Mouse (Mus musculus): Measurements from ENCODE around the gene Gm36176. TPM values are rescaled to one million over a fixed set of nuclear protein-coding genes. Genes with fewer than 3 reads are reported as not detected.
"Not testable (repeated sequence)": the region's sequence is repeated elsewhere in the genome, so short reads cannot be mapped to it uniquely, and the experiment has no call there.

Gm36176 gene
- total RNA-seq (2015) (not detected in 2 replicates), total RNA-seq (2017) (not detected in 2 replicates)

GRCm38 (mm10) chr10:77846503-77846902 is at the start of gene Gm36176:
Gene Gm36176, plus strand, starts transcription at chr10:77846803.
- no peak for ATAC-seq (replicated peaks; ENCODE audit: poor library complexity)

DNA sequence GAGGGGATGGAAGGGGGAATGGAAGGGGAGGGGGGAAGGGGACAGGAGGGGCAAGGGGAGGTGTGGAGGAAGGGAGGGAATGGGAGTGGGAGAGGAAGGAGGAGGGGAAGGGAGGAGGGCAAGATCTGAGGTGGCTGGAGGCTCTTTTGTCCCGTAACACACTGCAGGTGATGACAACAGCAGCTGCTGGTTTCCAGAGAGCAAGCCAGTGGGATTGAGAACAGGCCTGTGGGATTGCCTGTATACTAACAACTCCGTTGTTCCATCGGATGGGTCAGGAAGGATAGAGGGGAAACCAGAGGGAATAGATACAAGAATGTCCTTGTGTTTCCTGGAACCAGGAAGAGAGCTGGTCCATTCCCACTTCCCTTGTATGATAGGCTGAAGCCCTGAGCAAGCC is 48.9 kb upstream of the Gm36176 start:
- no peak for ATAC-seq (replicated peaks; ENCODE audit: poor library complexity)

DNA sequence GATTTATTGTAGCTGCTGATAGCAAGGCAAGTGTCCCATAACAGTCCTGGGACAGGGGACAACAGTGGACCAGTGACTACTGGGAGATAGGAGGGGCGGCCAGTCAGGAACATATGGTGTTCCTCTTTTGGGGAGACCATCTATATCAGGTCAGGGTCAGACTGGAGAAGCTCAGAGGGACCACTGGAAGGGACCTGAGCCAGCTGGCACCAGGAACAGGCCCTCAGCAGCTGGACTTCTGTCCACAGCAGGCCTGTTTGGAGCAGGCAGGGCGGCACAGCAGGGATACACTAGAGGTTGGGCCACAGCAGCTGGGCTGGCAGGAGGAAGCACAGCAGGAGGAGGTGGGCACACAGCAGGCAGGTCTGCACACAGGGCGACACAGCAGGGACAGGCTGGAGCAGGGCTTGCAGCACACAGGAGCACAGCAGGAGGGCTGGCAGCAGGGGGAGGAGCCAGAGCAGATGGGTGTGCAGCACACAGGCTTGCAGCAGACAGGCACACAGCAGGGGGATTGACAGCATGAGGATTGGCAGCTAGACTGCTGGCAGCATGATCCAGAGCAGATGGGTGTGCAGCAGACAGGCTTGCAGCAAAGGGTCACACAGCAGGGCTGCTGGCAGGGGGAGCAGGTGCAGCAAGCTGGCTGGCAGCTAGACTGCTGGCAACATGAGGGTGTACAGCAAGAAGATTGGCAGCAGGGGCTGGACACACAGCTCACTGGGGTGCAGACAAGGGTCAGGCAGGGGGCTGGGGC is 48.3 kb upstream of the Gm36176 start:
- ATAC-seq (replicated peaks; ENCODE audit: poor library complexity): not testable (repeated sequence)

DNA sequence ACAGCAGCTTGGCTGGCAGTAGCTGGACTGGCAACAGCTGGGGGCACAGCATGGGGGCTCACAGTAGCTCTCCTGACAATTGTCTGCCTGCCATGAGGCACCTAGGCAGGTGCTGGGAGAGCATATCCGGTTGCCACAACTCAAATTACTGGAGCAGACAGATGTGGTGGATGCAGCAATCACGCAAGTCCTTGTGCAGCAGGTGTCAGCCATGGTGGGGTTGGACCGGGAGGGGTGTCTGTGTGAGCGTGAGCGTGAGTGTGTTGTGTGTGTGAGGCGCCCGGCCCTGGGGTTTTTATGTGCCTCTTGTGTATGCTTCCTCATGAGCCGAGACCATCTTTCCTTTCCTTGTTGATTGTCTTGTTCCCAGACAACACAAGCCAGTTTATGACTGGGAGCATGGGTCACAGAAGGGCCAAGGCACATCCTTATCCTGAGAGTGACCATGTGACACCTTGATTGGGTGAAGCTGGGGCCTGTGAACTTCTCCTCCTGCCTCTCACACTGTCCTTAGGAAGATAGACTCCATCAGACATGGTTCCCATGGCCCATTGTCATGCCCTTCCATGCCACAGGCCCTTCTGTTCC is 47.6 kb upstream of the Gm36176 start, which contains the start of gene Gm19668:
TSS of gene Gm19668 (minus strand) at position 213 of the 588 bp plus-strand sequence.
- ATAC-seq (replicated peaks; ENCODE audit: poor library complexity): no peak

GRCm38 (mm10) chr10:77804095-77804494 is 42.5 kb upstream of the Gm36176 start:
- no peak for ATAC-seq (replicated peaks; ENCODE audit: poor library complexity)

DNA sequence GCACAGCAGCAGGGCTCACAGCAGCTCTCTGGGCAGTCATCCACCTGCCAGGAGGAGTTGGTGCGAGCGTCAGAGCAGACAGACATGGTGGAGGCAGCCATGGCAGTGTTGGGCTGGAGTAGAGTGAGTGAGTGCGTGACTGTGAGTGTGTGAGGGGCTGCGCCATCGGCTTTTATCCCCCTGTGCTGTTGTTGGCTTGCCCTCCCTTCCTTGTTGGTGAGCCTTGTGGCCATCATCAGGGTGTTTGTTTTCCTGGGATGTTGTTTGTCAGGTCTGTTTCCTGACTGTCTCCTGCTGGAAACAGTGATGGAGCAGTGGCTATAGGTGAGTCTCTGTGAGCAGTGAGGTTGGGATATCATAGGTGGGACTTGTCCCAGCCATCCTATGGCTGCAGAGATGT is 34.9 kb upstream of the Gm36176 start, which contains the start of gene Gm9507:
TSS of gene Gm9507 (minus strand) at position 101 of the 400 bp plus-strand sequence.
- ATAC-seq (replicated peaks; ENCODE audit: poor library complexity): no peak

- ATAC-seq (replicated peaks; ENCODE audit: poor library complexity): no peak
Measured at GRCm38 (mm10) chr10:77814382-77814781, 32.2 kb upstream of the Gm36176 start, which contains the start of gene Gm2696. Gene Gm2696, plus strand, starts transcription at chr10:77814682.

- 0 out of 2 replicates have a peak, but pooled peaks have one; percentile 37 for ATAC-seq (replicated peaks; ENCODE audit: poor library complexity)
Measured at GRCm38 (mm10) chr10:77815514-77815913, 31.1 kb upstream of the Gm36176 start.

DNA sequence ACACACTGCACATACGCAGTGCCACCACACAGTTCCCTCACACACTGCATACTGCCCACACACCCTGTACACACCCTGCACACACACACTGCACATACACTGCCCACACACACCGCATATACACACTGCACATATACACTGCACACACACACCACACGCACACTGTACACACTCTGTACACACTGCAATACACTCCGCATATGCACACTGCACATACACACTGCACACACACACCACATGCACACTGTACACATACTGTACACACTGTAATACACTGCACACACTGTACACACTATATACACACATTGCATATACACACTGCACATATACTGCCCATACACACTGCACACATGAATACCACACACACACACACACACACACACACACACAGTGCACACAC is 28.1 kb upstream of the Gm36176 start:
- no peak for ATAC-seq (replicated peaks; ENCODE audit: poor library complexity)

- no peak for ATAC-seq (replicated peaks; ENCODE audit: poor library complexity)
Measured at GRCm38 (mm10) chr10:77819203-77819602, 27.4 kb upstream of the Gm36176 start.

- no peak for ATAC-seq (replicated peaks; ENCODE audit: poor library complexity)
Measured at GRCm38 (mm10) chr10:77826951-77827350, 19.7 kb upstream of the Gm36176 start, which contains the start of gene Krtap10-4. Gene Krtap10-4, minus strand, starts transcription at chr10:77827095.

DNA sequence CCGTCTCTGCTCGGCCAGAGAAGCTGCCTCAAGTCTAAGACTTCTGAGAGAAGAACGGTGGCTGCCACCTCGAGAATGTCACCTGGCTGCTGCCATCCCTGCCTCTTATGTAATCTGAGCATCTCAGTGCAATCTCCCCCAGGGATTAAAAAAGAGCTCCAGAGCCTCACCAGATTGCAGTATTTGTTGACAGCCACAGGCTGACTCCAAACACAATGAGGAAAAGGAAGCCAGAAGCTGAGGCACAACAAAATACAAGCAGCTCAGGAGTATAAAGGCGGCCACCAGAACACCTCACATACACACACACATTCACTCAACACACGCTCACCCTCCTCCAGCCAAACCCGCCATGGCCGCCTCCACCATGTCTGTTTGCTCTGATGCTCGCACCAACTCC is 11.0 kb upstream of the Gm36176 start, which contains the start of gene Krtap10-10:
TSS of gene Krtap10-10 (plus strand) at position 301 of the 400 bp plus-strand sequence.
- no peak for ATAC-seq (replicated peaks; ENCODE audit: poor library complexity)

- ATAC-seq (replicated peaks; ENCODE audit: poor library complexity): no peak
Measured at GRCm38 (mm10) chr10:77839006-77839405, 7.6 kb upstream of the Gm36176 start.

DNA sequence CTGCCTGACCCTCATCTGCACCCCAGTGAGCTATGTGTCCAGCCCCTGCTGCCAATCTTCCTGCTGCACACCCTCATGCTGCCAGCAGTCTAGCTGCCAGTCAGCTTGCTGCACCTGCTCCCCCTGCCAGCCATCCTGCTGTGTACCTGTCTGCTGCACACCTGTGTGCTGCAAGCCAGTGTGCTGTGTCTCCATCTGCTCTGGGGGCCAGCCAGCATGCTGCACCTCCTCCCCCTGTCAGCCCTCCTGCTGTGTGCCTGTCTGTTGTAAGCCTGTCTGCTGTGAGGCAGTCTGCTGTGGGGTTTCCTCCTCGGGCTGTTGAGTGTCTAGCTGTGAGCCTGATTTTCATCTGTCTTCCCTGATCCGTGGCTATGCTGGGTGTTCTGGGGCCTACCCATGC is 358 bp downstream of the Gm36176 start:
- no peak for ATAC-seq (replicated peaks; ENCODE audit: poor library complexity)

DNA sequence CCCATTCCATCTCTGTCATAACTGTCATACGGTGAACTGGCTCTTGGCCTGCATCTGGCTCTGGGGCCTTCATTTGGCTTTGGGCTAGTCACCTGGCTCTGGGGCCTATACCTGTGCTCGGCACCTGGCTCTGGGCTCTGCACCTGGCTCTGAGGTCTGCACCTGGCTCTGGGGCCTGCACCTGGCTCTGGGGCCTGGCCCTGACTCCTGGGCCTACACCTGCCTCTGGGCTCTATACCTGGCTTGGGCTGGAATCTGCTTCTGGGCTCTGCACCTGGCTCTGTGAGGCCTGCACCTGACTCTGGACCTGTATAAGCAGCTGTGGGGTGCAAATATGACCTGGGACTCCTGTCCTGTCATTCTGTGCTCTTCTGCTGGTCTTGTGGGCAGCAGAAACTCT is 935 bp downstream of the Gm36176 start:
- ATAC-seq (replicated peaks; ENCODE audit: poor library complexity): no peak

DNA sequence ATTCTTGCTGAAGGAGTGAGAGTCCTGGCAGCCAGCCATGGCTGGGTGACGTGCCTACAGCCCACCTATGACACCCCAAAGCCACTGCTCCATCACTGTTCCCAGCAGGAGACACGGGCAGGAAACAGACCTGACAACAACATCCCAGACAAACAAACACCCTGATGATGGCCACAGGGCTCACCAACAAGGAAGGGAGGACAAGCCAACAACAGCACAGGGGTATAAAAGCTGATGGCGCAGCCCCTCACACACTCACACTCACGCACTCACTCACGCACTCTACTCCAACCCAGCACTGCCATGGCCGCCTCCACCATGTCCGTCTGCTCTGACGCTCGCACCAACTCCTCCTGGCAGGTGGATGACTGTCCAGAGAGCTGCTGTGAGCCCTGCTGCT is 6.0 kb downstream of the Gm36176 start, which contains the start of gene Gm10318:
TSS of gene Gm10318 (plus strand) at position 301 of the 400 bp plus-strand sequence.
- no peak for ATAC-seq (replicated peaks; ENCODE audit: poor library complexity)

DNA sequence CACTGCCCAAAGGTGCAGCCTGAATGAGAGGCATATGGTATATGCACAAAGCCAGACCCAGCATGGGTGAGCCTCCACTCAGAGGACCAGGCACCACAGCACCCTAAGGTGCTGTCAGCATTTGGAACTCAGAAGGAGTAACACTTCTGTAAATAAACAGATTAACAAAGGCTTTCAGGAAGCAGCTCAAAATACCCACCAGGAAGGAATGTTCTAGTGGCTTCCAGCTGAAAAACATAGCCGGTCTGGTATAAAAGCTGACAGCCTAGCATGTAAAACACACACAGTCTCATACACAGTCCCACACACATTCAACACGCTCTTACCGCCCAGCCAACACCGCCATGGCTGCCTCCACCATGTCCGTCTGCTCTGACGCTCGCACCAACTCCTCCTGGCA is 15.1 kb downstream of the Gm36176 start, which contains the start of gene Gm3285:
TSS of gene Gm3285 (plus strand) at position 301 of the 400 bp plus-strand sequence.
- ATAC-seq (replicated peaks; ENCODE audit: poor library complexity): no peak

GRCm38 (mm10) chr10:77864067-77864761 is 17.6 kb downstream of the Gm36176 start:
- peak; percentile 98 for ATAC-seq (replicated peaks; ENCODE audit: poor library complexity)

DNA sequence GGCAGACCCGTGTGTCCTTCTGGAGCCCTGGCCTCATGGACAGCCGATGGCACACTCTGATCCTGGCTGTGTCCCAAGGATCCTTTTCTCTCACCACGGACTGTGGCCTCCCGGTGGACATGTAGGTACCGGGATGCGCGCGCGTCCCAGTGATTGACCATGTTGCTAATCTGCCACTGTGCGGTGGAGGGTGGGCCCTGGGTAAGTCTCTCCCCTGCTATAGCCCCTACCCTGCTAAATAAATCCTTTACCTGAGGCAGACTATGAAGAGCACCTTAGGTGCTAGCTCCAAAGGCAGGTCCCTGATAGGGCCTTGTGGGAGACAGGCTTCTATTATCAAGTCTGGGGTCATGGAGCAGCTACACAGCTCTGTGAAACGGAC is 18.1 kb downstream of the Gm36176 start:
- no peak for ATAC-seq (replicated peaks; ENCODE audit: poor library complexity)

- no peak for ATAC-seq (replicated peaks; ENCODE audit: poor library complexity)
Measured at GRCm38 (mm10) chr10:77867546-77867945, 20.9 kb downstream of the Gm36176 start.

- ATAC-seq (replicated peaks; ENCODE audit: poor library complexity): no peak
Measured at GRCm38 (mm10) chr10:77869651-77870050, 23.0 kb downstream of the Gm36176 start.
